Mouse (Mus musculus): ENCODE measurements around the gene 3830406C13Rik.

3830406C13Rik gene

DNA sequence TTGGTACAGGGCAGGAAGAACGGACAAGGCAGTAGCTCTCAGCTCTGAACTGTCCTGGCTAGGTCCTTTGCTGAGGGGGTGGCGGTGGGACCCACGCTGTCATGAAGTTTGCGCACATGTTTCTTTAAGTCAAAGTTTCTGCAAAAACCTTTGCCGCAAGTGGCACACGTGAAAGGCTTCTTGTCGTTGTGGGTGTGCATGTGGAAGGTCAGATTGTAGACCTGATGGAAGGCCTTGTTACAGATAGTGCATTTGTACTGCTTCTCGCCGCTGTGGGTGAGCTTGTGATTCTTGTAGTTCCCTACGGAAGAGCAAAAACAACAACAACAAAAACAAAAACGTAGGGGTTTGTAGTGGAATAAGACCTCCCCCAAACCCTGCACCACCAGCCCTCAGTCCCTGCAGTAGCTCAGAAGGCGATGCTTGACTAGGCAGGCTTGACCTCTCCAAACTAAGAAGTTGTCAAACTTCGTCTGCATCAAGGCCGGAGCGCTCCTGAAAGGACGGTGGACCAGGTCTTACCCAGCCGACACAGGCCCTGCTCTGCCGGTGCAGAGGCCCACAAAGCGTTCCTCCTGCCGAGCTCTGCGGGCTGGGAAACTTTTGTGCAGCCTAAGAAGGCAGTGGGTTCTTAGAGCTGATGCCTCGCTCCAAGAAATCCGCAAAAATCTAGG is 58.6 kb downstream of the 3830406C13Rik start:
- DNase-seq (ENCODE audit: low spot score in 2 of 2) = no peak

- DNase-seq (ENCODE audit: low spot score in 2 of 2) = no peak
Observed at GRCm38 (mm10) chr14:12343451-12343941, 59.5 kb downstream of the 3830406C13Rik start.

GRCm38 (mm10) chr14:12344061-12344745 is 60.2 kb downstream of the 3830406C13Rik start:
- DNase-seq (ENCODE audit: low spot score in 2 of 2) = no peak

DNA sequence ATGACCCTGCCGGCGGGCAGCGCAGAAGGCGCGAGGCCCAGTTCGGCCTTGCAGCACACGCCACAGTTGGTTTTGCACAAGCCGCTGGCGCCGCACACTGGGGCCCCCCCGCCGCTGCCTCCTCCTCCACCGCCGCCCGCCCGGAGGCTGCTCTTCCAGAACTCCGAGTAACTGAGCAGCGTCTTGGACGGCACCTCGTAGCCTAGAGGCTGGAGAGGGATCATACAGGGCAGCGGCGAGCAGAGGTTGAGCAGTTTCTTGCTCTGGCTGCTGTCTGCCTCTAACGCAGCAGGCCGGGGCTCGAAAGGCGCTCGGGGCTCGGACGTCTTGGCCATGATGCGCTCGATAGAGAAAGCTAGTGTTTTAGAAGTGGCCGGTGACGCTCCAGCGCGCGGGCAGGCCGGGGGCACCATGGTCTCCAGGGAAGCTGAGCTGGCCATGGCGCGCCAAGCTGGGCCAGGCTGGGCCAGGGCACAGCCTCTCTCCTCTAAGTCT is 60.8 kb downstream of the 3830406C13Rik start:
- DNase-seq (ENCODE audit: low spot score in 2 of 2) = no peak

- no peak for DNase-seq (ENCODE audit: low spot score in 2 of 2)
Observed at GRCm38 (mm10) chr14:12345241-12345921, 61.4 kb downstream of the 3830406C13Rik start.

GRCm38 (mm10) chr14:12346011-12346864 is 62.3 kb downstream of the 3830406C13Rik start:
- no peak for DNase-seq (ENCODE audit: low spot score in 2 of 2)

GRCm38 (mm10) chr14:12346865-12347600 is 63.1 kb downstream of the 3830406C13Rik start:
- DNase-seq (ENCODE audit: low spot score in 2 of 2) = no peak

- DNase-seq (ENCODE audit: low spot score in 2 of 2) = no peak
Observed at GRCm38 (mm10) chr14:12348089-12348488, 64.1 kb downstream of the 3830406C13Rik start, which contains the start of gene Fezf2. Fezf2 (minus strand) TSS chr14:12348189.

DNA sequence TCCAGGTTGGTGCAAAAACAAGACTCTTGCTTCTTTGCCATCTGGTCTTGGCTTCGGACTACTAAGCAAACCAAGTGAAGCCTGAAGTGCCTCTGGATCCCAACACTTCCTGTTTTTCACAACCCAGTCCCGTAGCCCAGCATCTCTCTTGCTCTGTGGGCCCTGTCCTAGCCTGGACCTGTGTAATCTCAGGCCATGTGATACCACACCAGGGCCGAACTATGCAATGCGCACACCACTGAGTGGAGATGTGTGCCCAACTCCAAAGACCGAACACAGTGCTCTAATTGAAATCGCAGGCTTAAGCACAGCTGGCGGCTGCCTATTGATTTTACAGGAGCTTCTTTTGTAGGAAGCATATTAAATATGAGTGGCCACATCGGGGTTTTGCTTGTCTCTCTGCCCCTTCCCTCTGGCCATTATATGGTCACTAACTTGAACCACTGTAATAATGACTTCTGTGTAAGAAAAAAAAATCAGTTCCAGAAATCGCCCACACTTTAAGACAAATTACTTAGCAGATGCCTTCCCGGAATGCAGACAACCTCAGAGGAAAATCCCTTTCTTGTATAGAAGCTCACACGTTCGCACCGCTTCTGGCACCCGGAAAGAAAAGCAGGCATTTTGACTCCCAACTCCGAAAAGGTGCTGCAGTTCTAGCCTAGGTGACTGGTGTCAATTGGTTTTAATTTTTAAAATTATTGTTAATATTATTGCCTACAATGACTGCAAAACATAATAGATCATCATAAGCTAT is 65.5 kb downstream of the 3830406C13Rik start:
- DNase-seq (ENCODE audit: low spot score in 2 of 2) = no peak

GRCm38 (mm10) chr14:12350271-12350916 is 66.4 kb downstream of the 3830406C13Rik start:
- DNase-seq (ENCODE audit: low spot score in 2 of 2) = no peak

Data from heart, adult 9 months (tissue).